Mouse (Mus musculus): ENCODE measurements around the gene BC030867. TPM values are rescaled to one million over a fixed set of nuclear protein-coding genes. Genes with fewer than 3 reads are reported as not detected.

The BC030867 gene
- polyA plus RNA-seq, 1 experiment from 2014 or later, result 18.7 TPM

Small RNA genes lying within 50 kb of the gene (microRNA-seq; reads per million reads assigned to microRNA genes)
- 1.6 reads per million for gene Mir8101

Other genes with a start within 250 kb of the BC030867 start
- 3.7 and 4.1 TPM in 2 replicates for gene Mpp3, start 220.4 kb upstream of the BC030867 start, polyA plus RNA-seq (2015; fragmentation: Nextera tagmentation; extraction: Ambion mirVana)
- 0.74 and 1.1 TPM in 2 replicates for gene Cd300lg, start 207.4 kb upstream of the BC030867 start, polyA plus RNA-seq (2015; fragmentation: Nextera tagmentation; extraction: Ambion mirVana)
- 6.1 and 6.4 TPM in 2 replicates for gene Mpp2, start 160.4 kb upstream of the BC030867 start, polyA plus RNA-seq (2015; fragmentation: Nextera tagmentation; extraction: Ambion mirVana)
- gene Ppy, start 147.6 kb upstream of the BC030867 start, polyA plus RNA-seq (2015; fragmentation: Nextera tagmentation; extraction: Ambion mirVana), result not detected in 2 replicates
- not detected in 2 replicates for gene Pyy, start 141.1 kb upstream of the BC030867 start, polyA plus RNA-seq (2015; fragmentation: Nextera tagmentation; extraction: Ambion mirVana)
- gene Nags, start 103.4 kb upstream of the BC030867 start, polyA plus RNA-seq (2015; fragmentation: Nextera tagmentation; extraction: Ambion mirVana), result 0.73 and 1.5 TPM in 2 replicates
- gene Tmem101, start 92.5 kb upstream of the BC030867 start, polyA plus RNA-seq (2015; fragmentation: Nextera tagmentation; extraction: Ambion mirVana), result 33.3 and 34.8 TPM in 2 replicates
- 108 and 130 TPM in 2 replicates for gene Lsm12, start 63.6 kb upstream of the BC030867 start, polyA plus RNA-seq (2015; fragmentation: Nextera tagmentation; extraction: Ambion mirVana)
- 28.3 and 28.6 TPM in 2 replicates for gene G6pc3, start 59.3 kb upstream of the BC030867 start, polyA plus RNA-seq (2015; fragmentation: Nextera tagmentation; extraction: Ambion mirVana)
- 70.1 and 80.4 TPM in 2 replicates for gene Hdac5, start 18.7 kb upstream of the BC030867 start, polyA plus RNA-seq (2015; fragmentation: Nextera tagmentation; extraction: Ambion mirVana)
- 0.05 and 0.08 TPM in 2 replicates for gene Asb16, start 19.9 kb downstream of the BC030867 start, polyA plus RNA-seq (2015; fragmentation: Nextera tagmentation; extraction: Ambion mirVana)
- 52.8 and 60.2 TPM in 2 replicates for gene Tmub2, start 36.0 kb downstream of the BC030867 start, polyA plus RNA-seq (2015; fragmentation: Nextera tagmentation; extraction: Ambion mirVana)
- 11.1 and 11.6 TPM in 2 replicates for gene Atxn7l3, start 47.7 kb downstream of the BC030867 start, polyA plus RNA-seq (2015; fragmentation: Nextera tagmentation; extraction: Ambion mirVana)
- gene Ubtf, start 70.9 kb downstream of the BC030867 start, polyA plus RNA-seq (2015; fragmentation: Nextera tagmentation; extraction: Ambion mirVana), result 69.6 and 73.0 TPM in 2 replicates
- 8.9 and 18.2 TPM in 2 replicates for gene Slc4a1, start 117.3 kb downstream of the BC030867 start, polyA plus RNA-seq (2015; fragmentation: Nextera tagmentation; extraction: Ambion mirVana)
- 1.8 and 2.9 TPM in 2 replicates for gene Rundc3a, start 144.5 kb downstream of the BC030867 start, polyA plus RNA-seq (2015; fragmentation: Nextera tagmentation; extraction: Ambion mirVana)
- 234 and 252 TPM in 2 replicates for gene Slc25a39, start 159.1 kb downstream of the BC030867 start, polyA plus RNA-seq (2015; fragmentation: Nextera tagmentation; extraction: Ambion mirVana)
- gene Grn, start 181.4 kb downstream of the BC030867 start, polyA plus RNA-seq (2015; fragmentation: Nextera tagmentation; extraction: Ambion mirVana), result 195 and 201 TPM in 2 replicates
- gene Fam171a2, start 198.8 kb downstream of the BC030867 start, polyA plus RNA-seq (2015; fragmentation: Nextera tagmentation; extraction: Ambion mirVana), result 2.9 and 3.9 TPM in 2 replicates
- gene Itga2b, start 221.2 kb downstream of the BC030867 start, polyA plus RNA-seq (2015; fragmentation: Nextera tagmentation; extraction: Ambion mirVana), result 12.1 TPM in 2 replicates